In genomic region chr2:181952747-181953680, GRCm38 (mm10) we compare ENCODE assay signal across 11 mouse cellular contexts. TPM values are rescaled to one million over a fixed set of nuclear protein-coding genes. Genes with fewer than 3 reads are reported as not detected.
A peak's percentile ranks its signal among the peaks of the same experiment; 100 is the strongest.
DNase-seq lines count a peak whose midpoint lies in the region; ATAC-seq lines count a peak whose summit lies in the region.
"Not testable (repeated sequence)": the region's sequence is repeated elsewhere in the genome, so short reads cannot be mapped to it uniquely, and the experiment has no call there.
"Had no signal": no experiment of that assay in that cellular context is flagged by ENCODE, and none has a peak within 500 bp of the region (broad histone marks: within the 10 kb centered on the region; RNA-seq: fewer than 3 reads in every experiment).

No protein-coding gene starts in this region.

- H3K4me3 ChIP-seq in embryonic facial prominence, embryonic 15.5 days (replicated peaks), result 0 out of 2 replicates have a peak overlapping the region, but pooled peaks have one; percentile 12
- H3K4me3 ChIP-seq in hindbrain, embryonic 12.5 days, result peak overlapping the region; percentile 23
- H3K4me3 ChIP-seq in lung, embryonic 15.5 days, result peak overlapping the region; percentile 24
- H3K4me3 ChIP-seq in midbrain, embryonic 16.5 days (ENCODE audit: low read depth, low read length), result peak overlapping the region; percentile 30

- not testable (repeated sequence) for H3K4me1 ChIP-seq in embryonic facial prominence, embryonic 15.5 days; hindbrain, embryonic 12.5 days; lung, embryonic 15.5 days; midbrain, embryonic 16.5 days (ENCODE audit: control insufficient read depth, insufficient read depth, low read length)

- not testable (repeated sequence) for H3K9me3 ChIP-seq in embryonic facial prominence, embryonic 15.5 days (replicated peaks); hindbrain, embryonic 12.5 days (replicated peaks); lung, embryonic 15.5 days; midbrain, embryonic 16.5 days (replicated peaks; ENCODE audit: control insufficient read depth, low read length, poor library complexity, severe bottlenecking)

- H3K4me2 ChIP-seq in embryonic facial prominence, embryonic 15.5 days (replicated peaks), result peak overlapping the region; percentile 35
- H3K4me2 ChIP-seq in hindbrain, embryonic 12.5 days (replicated peaks), result peak overlapping the region; percentile 47
- peak overlapping the region; percentile 47 for H3K4me2 ChIP-seq in lung, embryonic 15.5 days
- peak overlapping the region; percentile 57 for H3K4me2 ChIP-seq in midbrain, embryonic 16.5 days (ENCODE audit: low read length)

- H3K27me3 ChIP-seq in embryonic facial prominence, embryonic 15.5 days; hindbrain, embryonic 12.5 days; lung, embryonic 15.5 days; midbrain, embryonic 16.5 days (ENCODE audit: control insufficient read depth, insufficient read depth, low read depth, low read length): not testable (repeated sequence)

- not testable (repeated sequence) for H3K27ac ChIP-seq in embryonic facial prominence, embryonic 15.5 days (replicated peaks); hindbrain, embryonic 12.5 days; lung, embryonic 15.5 days; midbrain, embryonic 16.5 days (ENCODE audit: low read length)

- not testable (repeated sequence) for H3K9ac ChIP-seq in embryonic facial prominence, embryonic 15.5 days; lung, embryonic 15.5 days
- H3K9ac ChIP-seq in hindbrain, embryonic 12.5 days, result peak overlapping the region; percentile 9; the same call in 1 of the 2 replicates
- H3K9ac ChIP-seq in midbrain, embryonic 16.5 days (ENCODE audit: low read depth, low read length), result peak overlapping the region; percentile 38; the same call in 1 of the 2 replicates

- WGBS in embryonic facial prominence, embryonic 15.5 days, result 20% methylated on average over 21 of the region's 21 CpGs
- 18% methylated on average over 21 of the region's 21 CpGs for WGBS in hindbrain, embryonic 12.5 days
- WGBS in lung, embryonic 15.5 days, result 15% methylated on average over 21 of the region's 21 CpGs
- 20% methylated on average over 21 of the region's 21 CpGs for WGBS in midbrain, embryonic 16.5 days

- peak; percentile 40 for DNase-seq in WW6 (ENCODE audit: low read depth, low spot score)
- DNase-seq in heart, adult 8-10 months (ENCODE audit: low spot score), result peak; percentile 3
- peak; percentile 2 for DNase-seq in kidney, postnatal 14 days
- peak; percentile 16 for DNase-seq in testis, postnatal 14 days (ENCODE audit: low spot score)

- not testable (repeated sequence) for H3K36me3 ChIP-seq in embryonic facial prominence, embryonic 15.5 days; hindbrain, embryonic 12.5 days; lung, embryonic 15.5 days; midbrain, embryonic 16.5 days (ENCODE audit: control insufficient read depth, insufficient read depth, low read length)

- not testable (repeated sequence) for ATAC-seq in embryonic facial prominence, embryonic 15.5 days (ENCODE audit: insufficient number of reproducible peaks, low FRiP score, low TSS enrichment, low read depth); hindbrain, embryonic 12.5 days (ENCODE audit: low FRiP score)
- peak; percentile 49; the same call in 1 of the 2 replicates for ATAC-seq in lung, embryonic 15.5 days (ENCODE audit: borderline replicate concordance, extremely low read depth, low FRiP score, low TSS enrichment)
- 0 out of 2 replicates have a peak, but pooled peaks have one; percentile 39 for ATAC-seq in midbrain, embryonic 16.5 days

RNA-seq across cellular contexts. Expression of gene Gm14496, which starts 37.9 kb away (rescaled TPM):
- polyA plus RNA-seq in embryonic facial prominence, embryonic 15.5 days (2015; fragmentation: Nextera tagmentation; extraction: Ambion mirVana), result not detected in 2 replicates
- not detected for total RNA-seq in heart, adult 8-10 months (2022)
- not detected in 2 replicates for polyA plus RNA-seq in hindbrain, embryonic 12.5 days (2016; fragmentation: Nextera tagmentation; extraction: Ambion mirVana)
- not detected in 2 replicates for polyA plus RNA-seq in lung, embryonic 15.5 days (2015; fragmentation: Nextera tagmentation; extraction: Ambion mirVana)
- polyA plus RNA-seq in midbrain, embryonic 16.5 days (2015; fragmentation: Nextera tagmentation; extraction: Ambion mirVana), result not detected in 2 replicates
- total RNA-seq: adrenal gland, adult 2 months; gastrocnemius, postnatal 14 days; left cerebral cortex, adult 18-20 months had no signal
- polyA plus RNA-seq: adrenal gland, adult 2 months had no signal
